Mouse (Mus musculus): ENCODE results near the gene Ppp1r12b.

- TF ChIP-seq POLR2A (IDR thresholded peaks at IDR 0.05; ENCODE audit: low read depth, low read length) (no peak), NELFE (IDR thresholded peaks at IDR 0.05; ENCODE audit: low read depth, low read length) (no peak), CHD2 (IDR thresholded peaks at IDR 0.05; ENCODE audit: low read length) (no peak), KAT2A (IDR thresholded peaks at IDR 0.05; ENCODE audit: insufficient replicate concordance, low read length) (no peak), USF1 (IDR thresholded peaks at IDR 0.05; ENCODE audit: low read depth, low read length) (no peak), EP300 (IDR thresholded peaks at IDR 0.05; ENCODE audit: low read length) (no peak), MAFK (IDR thresholded peaks at IDR 0.05; ENCODE audit: insufficient replicate concordance, low read length) (no peak), MEF2A (IDR thresholded peaks at IDR 0.05; ENCODE audit: borderline replicate concordance, low read depth, low read length) (no peak), CHD1 (IDR thresholded peaks at IDR 0.05; ENCODE audit: low read depth, low read length) (no peak), TCF12 (IDR thresholded peaks at IDR 0.05; ENCODE audit: low read depth, low read length) (no peak), TBP (conservative IDR thresholded peaks at IDR 0.05; ENCODE audit: low read depth, low read length) (no peak)
These were observed 230.5 kb downstream of the Ppp1r12b start for GRCm38 (mm10) chr1:134725276-134725675.

Measured in CH12.LX (cell line).